Mouse (Mus musculus): Measurements from ENCODE around the gene Etv3. TPM values are rescaled to one million over a fixed set of nuclear protein-coding genes. Genes with fewer than 3 reads are reported as not detected.

Etv3 gene
- total RNA-seq, 2 experiments from 2014 or later: 16.8 to 17.6 TPM

- no peak for DNase-seq
These were observed 4.1 kb upstream of the Etv3 start for GRCm38 (mm10) chr3:87521126-87521525.

GRCm38 (mm10) chr3:87521833-87522232, 3.4 kb upstream of the Etv3 start:
- no peak for DNase-seq

GRCm38 (mm10) chr3:87523701-87524100, 1.5 kb upstream of the Etv3 start:
- no peak for DNase-seq

- DNase-seq: peak; percentile 31
These were observed 797 bp downstream of the Etv3 start for GRCm38 (mm10) chr3:87525837-87526570.

GRCm38 (mm10) chr3:87527139-87527538, 1.9 kb downstream of the Etv3 start:
- no peak for DNase-seq

GRCm38 (mm10) chr3:87528021-87528420, 2.8 kb downstream of the Etv3 start:
- no peak for DNase-seq

- DNase-seq: no peak
These were observed 3.6 kb downstream of the Etv3 start for GRCm38 (mm10) chr3:87528841-87529240.

- DNase-seq: no peak
These were observed 4.4 kb downstream of the Etv3 start for GRCm38 (mm10) chr3:87529568-87529967.

- DNase-seq: no peak
These were observed 5.0 kb downstream of the Etv3 start for GRCm38 (mm10) chr3:87530234-87530633.

- no peak for DNase-seq
These were observed 8.6 kb downstream of the Etv3 start for GRCm38 (mm10) chr3:87533667-87534378.

- no peak for DNase-seq
These were observed 12.8 kb downstream of the Etv3 start for GRCm38 (mm10) chr3:87538034-87538433.

- DNase-seq: no peak
These were observed 14.9 kb downstream of the Etv3 start for GRCm38 (mm10) chr3:87540028-87540675.

- DNase-seq: peak; percentile 57
These were observed 15.5 kb downstream of the Etv3 start for GRCm38 (mm10) chr3:87540714-87541113.

- DNase-seq: peak; percentile 41
These were observed 17.4 kb downstream of the Etv3 start for GRCm38 (mm10) chr3:87542481-87543215.

GRCm38 (mm10) chr3:87545554-87545953, 20.3 kb downstream of the Etv3 start:
- DNase-seq: no peak

- no peak for DNase-seq
These were observed 21.1 kb downstream of the Etv3 start for GRCm38 (mm10) chr3:87546291-87546721.

GRCm38 (mm10) chr3:87549908-87550307, 24.7 kb downstream of the Etv3 start:
- DNase-seq: no peak

GRCm38 (mm10) chr3:87552327-87552726, 27.1 kb downstream of the Etv3 start:
- DNase-seq: no peak

- DNase-seq: peak; percentile 52
These were observed 28.2 kb downstream of the Etv3 start for GRCm38 (mm10) chr3:87553196-87553935.

- DNase-seq: peak; percentile 2
These were observed 29.7 kb downstream of the Etv3 start for GRCm38 (mm10) chr3:87554859-87555258.

- DNase-seq: peak; percentile 3
These were observed 30.9 kb downstream of the Etv3 start for GRCm38 (mm10) chr3:87556109-87556531.

Data from heart, postnatal 4 days (tissue).